Mouse (Mus musculus): ENCODE data around the gene Mitd1. TPM values are rescaled to one million over a fixed set of nuclear protein-coding genes. Genes with fewer than 3 reads are reported as not detected.

The Mitd1 gene
- 37.4 TPM for polyA plus RNA-seq (2017; shearing (Covaris generic))

GRCm38 (mm10) chr1:37890025-37890652 lies at the start of gene Mitd1, which contains the start of gene Mrpl30:
Gene Mitd1 (minus strand): TSS chr1:37890411.
Gene Mrpl30 (plus strand): TSS chr1:37890477.

GRCm38 (mm10) chr1:37916393-37916792 lies 26.2 kb upstream of the Mitd1 start, which contains the start of gene Lyg2:
Gene Lyg2 (minus strand): TSS chr1:37916493.

GRCm38 (mm10) chr1:37871704-37872103 lies 18.5 kb downstream of the Mitd1 start, which contains the start of gene Lipt1:
Gene Lipt1 (plus strand): TSS chr1:37871738.

DNA sequence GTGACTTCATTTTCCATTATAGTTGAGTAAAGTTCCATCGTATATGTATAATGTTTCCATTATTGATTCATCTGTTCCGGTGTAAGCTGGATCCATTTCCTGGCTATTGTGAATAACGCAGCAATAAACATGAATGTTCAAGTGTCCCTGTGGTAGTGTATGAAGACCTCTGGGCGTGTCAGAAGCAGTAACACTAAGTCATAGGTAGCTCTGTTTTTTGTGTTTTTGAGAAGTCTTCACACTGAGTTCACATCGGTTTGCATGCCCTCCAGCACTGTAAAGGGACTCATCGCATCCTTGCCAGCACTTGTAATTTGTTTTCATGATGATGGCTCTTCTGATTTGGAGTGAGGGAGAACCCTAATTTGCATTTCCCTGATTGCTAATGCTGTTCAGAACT lies 23.9 kb downstream of the Mitd1 start, which contains the start of gene Tsga10:
Tsga10 (minus strand) TSS at position 144 of the 400 bp plus-strand sequence.

Other genes starting within 250 kb of the Mitd1 start
- gene 2010300C02Rik, start 170.3 kb downstream of the Mitd1 start, polyA plus RNA-seq (2017; shearing (Covaris generic)) = 0.27 TPM
- 2.0 TPM for gene Tsga10, start 24.0 kb downstream of the Mitd1 start, polyA plus RNA-seq (2017; shearing (Covaris generic))
- gene Lipt1, start 18.7 kb downstream of the Mitd1 start, polyA plus RNA-seq (2017; shearing (Covaris generic)) = 0.66 TPM
- gene Mrpl30, start 66 bp upstream of the Mitd1 start, polyA plus RNA-seq (2017; shearing (Covaris generic)) = 62.5 TPM
- gene Lyg2, start 26.1 kb upstream of the Mitd1 start, polyA plus RNA-seq (2017; shearing (Covaris generic)) = not detected
- not detected for gene Lyg1, start 67.3 kb upstream of the Mitd1 start, polyA plus RNA-seq (2017; shearing (Covaris generic))
- gene Txndc9, start 107.5 kb upstream of the Mitd1 start, polyA plus RNA-seq (2017; shearing (Covaris generic)) = 94.7 TPM
- 18.3 TPM for gene Eif5b, start 107.6 kb upstream of the Mitd1 start, polyA plus RNA-seq (2017; shearing (Covaris generic))
- 30.3 TPM for gene Rev1, start 239.4 kb upstream of the Mitd1 start, polyA plus RNA-seq (2017; shearing (Covaris generic))

All from effector memory CD4-positive, alpha-beta T cell, adult 7 months (primary cell).